Mouse (Mus musculus) layer of hippocampus, postnatal 25 days (tissue): ENCODE data around the gene Irgc1. TPM values are rescaled to one million over a fixed set of nuclear protein-coding genes. Genes with fewer than 3 reads are reported as not detected.

Experiments
- total RNA-seq, 2 experiments: library from RNA; stranded (reverse); gene quantifications; 2 replicates each; pipeline ENCODE4 v1.2.3; 2021

Irgc1 gene
- total RNA-seq, 2 experiments from 2014 or later = not detected

Other genes with a start within 250 kb of the Irgc1 start
- 10 to 100 TPM in 1 of 2 experiments, 1 to 10 TPM in 1; 8.8 to 11.3 TPM for gene Zfp111, start 240.9 kb downstream of the Irgc1 start, total RNA-seq
- gene Zfp109, start 214.7 kb downstream of the Irgc1 start, total RNA-seq = 1 to 10 TPM; 8.5 to 9.0 TPM
- 1 to 10 TPM; 7.7 to 8.1 TPM for gene Zfp108, start 197.5 kb downstream of the Irgc1 start, total RNA-seq
- 10 to 100 TPM; 12.5 to 13.2 TPM for gene Zfp93, start 181.9 kb downstream of the Irgc1 start, total RNA-seq
- gene Zfp61, start 151.1 kb downstream of the Irgc1 start, total RNA-seq = 10 to 100 TPM; 24.1 to 27.5 TPM
- gene Zfp94, start 135.6 kb downstream of the Irgc1 start, total RNA-seq = 10 to 100 TPM; 12.5 to 15.0 TPM
- not detected for gene Tescl, start 118.4 kb downstream of the Irgc1 start, total RNA-seq
- gene Lypd5, start 103.1 kb downstream of the Irgc1 start, total RNA-seq = not detected
- gene Kcnn4, start 82.0 kb downstream of the Irgc1 start, total RNA-seq = under 1 TPM; 0.27 to 0.47 TPM
- gene Smg9, start 52.7 kb downstream of the Irgc1 start, total RNA-seq = 10 to 100 TPM; 32.9 to 37.9 TPM
- gene Plaur, start 10.2 kb upstream of the Irgc1 start, total RNA-seq = 1 to 10 TPM in 1 of 2 experiments, under 1 TPM in 1; 0.40 to 1.0 TPM
- 100 to 1,000 TPM; 156 to 179 TPM for gene Cadm4, start 29.7 kb upstream of the Irgc1 start, total RNA-seq
- 10 to 100 TPM; 39.8 to 45.0 TPM for gene Zfp428, start 54.7 kb upstream of the Irgc1 start, total RNA-seq
- not detected for gene AC161166.1, start 60.2 kb upstream of the Irgc1 start, total RNA-seq
- 10 to 100 TPM; 69.0 to 71.9 TPM for gene Irgq, start 78.4 kb upstream of the Irgc1 start, total RNA-seq
- not detected for gene Pinlyp, start 93.8 kb upstream of the Irgc1 start, total RNA-seq
- gene Xrcc1, start 94.0 kb upstream of the Irgc1 start, total RNA-seq = 10 to 100 TPM; 34.8 to 43.0 TPM
- 10 to 100 TPM in 1 of 2 experiments, 1 to 10 TPM in 1; 9.0 to 11.5 TPM for gene Ethe1, start 135.2 kb upstream of the Irgc1 start, total RNA-seq
- 1 to 10 TPM; 5.6 to 6.2 TPM for gene Zfp575, start 135.3 kb upstream of the Irgc1 start, total RNA-seq
- gene Phldb3, start 158.5 kb upstream of the Irgc1 start, total RNA-seq = under 1 TPM; 0.19 to 0.20 TPM
- 1 to 10 TPM; 1.4 to 1.6 TPM for gene Lypd3, start 184.3 kb upstream of the Irgc1 start, total RNA-seq
- gene Tex101, start 224.4 kb upstream of the Irgc1 start, total RNA-seq = not detected